Comparison of ENCODE assay signal across 20 mouse cellular contexts in genomic region chr11:80507791-80508190, GRCm38 (mm10). TPM values are rescaled to one million over a fixed set of nuclear protein-coding genes. Genes with fewer than 3 reads are reported as not detected.
A peak's percentile ranks its signal among the peaks of the same experiment; 100 is the strongest.
DNase-seq lines count a peak whose midpoint lies in the region; ATAC-seq and TF ChIP-seq lines count a peak whose summit lies in the region.
"Had no signal": no experiment of that assay in that cellular context is flagged by ENCODE, and none has a peak within 500 bp of the region (broad histone marks: within the 10 kb centered on the region; RNA-seq: fewer than 3 reads in every experiment).

No protein-coding gene starts in this region.

- no peak overlapping the region for H3K4me3 ChIP-seq in forebrain, embryonic 15.5 days
- H3K4me3 ChIP-seq in forebrain, embryonic 11.5 days (ENCODE audit: low read depth, low read length), result no peak overlapping the region
- H3K4me3 ChIP-seq in liver, postnatal 0 days (ENCODE audit: low read depth, low read length), result no peak overlapping the region
- no peak overlapping the region for H3K4me3 ChIP-seq in liver, embryonic 11.5 days (ENCODE audit: low read depth, low read length)
- H3K4me3 ChIP-seq: intestine, embryonic 15.5 days; limb, embryonic 12.5 days; midbrain, embryonic 15.5 days had no signal

- no peak for TF ChIP-seq EP300 in liver, postnatal 0 days (IDR thresholded peaks at IDR 0.05; ENCODE audit: low read depth)

- peak overlapping the region; percentile 35; the same call in 1 of the 2 replicates for H3K27ac ChIP-seq in forebrain, embryonic 15.5 days (replicated peaks)
- H3K27ac ChIP-seq in forebrain, embryonic 11.5 days (ENCODE audit: low read depth, low read length), result no peak overlapping the region
- peak overlapping the region; percentile 75 for H3K27ac ChIP-seq in liver, postnatal 0 days (ENCODE audit: low read depth)
- H3K27ac ChIP-seq in liver, embryonic 11.5 days (ENCODE audit: low read depth, low read length), result no peak overlapping the region
- H3K27ac ChIP-seq: intestine, embryonic 15.5 days; limb, embryonic 12.5 days; liver, embryonic 14.5 days had no signal

- no peak for DNase-seq in forebrain, embryonic 11.5 days (ENCODE audit: low spot score)
- DNase-seq in liver, postnatal 0 days, result no peak
- no peak for DNase-seq in liver, embryonic 11.5 days (ENCODE audit: low spot score)
- DNase-seq in CD4-positive helper T cell, adult 2 months (ENCODE audit: low read depth, low spot score), result peak; percentile 61
- peak; percentile 45 to 47 for DNase-seq in natural killer cell, adult 2 months (ENCODE audit: low spot score in 2 of 2)
- no peak for DNase-seq in cerebellum, adult 8-10 months
- DNase-seq: adrenal gland, postnatal 10 days; cerebellum, postnatal 10 days; kidney, postnatal 36 days; retina, postnatal 1 day; right cerebral cortex, postnatal 4 days had no signal

- H3K27me3 ChIP-seq in forebrain, embryonic 15.5 days, result no peaks in the 10 kb centered on the region
- no peaks in the 10 kb centered on the region for H3K27me3 ChIP-seq in forebrain, embryonic 11.5 days (ENCODE audit: control insufficient read depth, insufficient read depth, low read length)
- H3K27me3 ChIP-seq in liver, postnatal 0 days (ENCODE audit: insufficient read depth, low read length), result no peaks in the 10 kb centered on the region
- no peaks in the 10 kb centered on the region for H3K27me3 ChIP-seq in liver, embryonic 11.5 days (replicated peaks; ENCODE audit: control insufficient read depth, insufficient read depth, low read length)
- H3K27me3 ChIP-seq: heart, embryonic 13.5 days; intestine, embryonic 15.5 days; midbrain, embryonic 15.5 days; Patski had no signal

- H3K9ac ChIP-seq in forebrain, embryonic 15.5 days (replicated peaks), result no peak overlapping the region
- H3K9ac ChIP-seq in forebrain, embryonic 11.5 days (ENCODE audit: low read length), result no peak overlapping the region
- H3K9ac ChIP-seq in liver, postnatal 0 days (replicated peaks), result no peak overlapping the region
- no peak overlapping the region for H3K9ac ChIP-seq in liver, embryonic 11.5 days (ENCODE audit: low read depth, low read length)
- H3K9ac ChIP-seq: intestine, embryonic 15.5 days; limb, embryonic 12.5 days; liver, embryonic 14.5 days; midbrain, embryonic 15.5 days had no signal

- H3K4me1 ChIP-seq in forebrain, embryonic 15.5 days, result peaks cover 54% of the 10 kb centered on the region
- peaks cover 25% of the 10 kb centered on the region for H3K4me1 ChIP-seq in forebrain, embryonic 11.5 days (replicated peaks; ENCODE audit: control insufficient read depth, insufficient read depth, low read length)
- H3K4me1 ChIP-seq in liver, postnatal 0 days (ENCODE audit: insufficient read depth), result peaks cover 15% of the 10 kb centered on the region
- peaks cover 9% of the 10 kb centered on the region for H3K4me1 ChIP-seq in liver, embryonic 11.5 days (replicated peaks; ENCODE audit: control insufficient read depth, insufficient read depth, low read length)
- H3K4me1 ChIP-seq: intestine, embryonic 15.5 days had no signal

- no peak for ATAC-seq in forebrain, embryonic 15.5 days (replicated peaks)
- ATAC-seq in forebrain, embryonic 11.5 days (replicated peaks; ENCODE audit: low FRiP score), result no peak
- no peak for ATAC-seq in liver, postnatal 0 days
- no peak for ATAC-seq in liver, embryonic 11.5 days (replicated peaks; ENCODE audit: low FRiP score)
- ATAC-seq: intestine, embryonic 15.5 days; lung, postnatal 0 days; midbrain, embryonic 15.5 days; Patski had no signal

- H3K4me2 ChIP-seq in forebrain, embryonic 15.5 days (replicated peaks), result no peak overlapping the region
- no peak overlapping the region for H3K4me2 ChIP-seq in forebrain, embryonic 11.5 days (ENCODE audit: low read depth, low read length, severe bottlenecking)
- H3K4me2 ChIP-seq in liver, postnatal 0 days (ENCODE audit: low read depth, low read length), result 0 out of 2 replicates have a peak overlapping the region, but pooled peaks have one; percentile 27
- H3K4me2 ChIP-seq in liver, embryonic 11.5 days, result no peak overlapping the region
- H3K4me2 ChIP-seq: hindbrain, embryonic 14.5 days; intestine, embryonic 15.5 days; limb, embryonic 12.5 days; midbrain, embryonic 15.5 days had no signal

- H3K36me3 ChIP-seq in forebrain, embryonic 15.5 days, result no peaks in the 10 kb centered on the region
- H3K36me3 ChIP-seq in forebrain, embryonic 11.5 days (ENCODE audit: control insufficient read depth, insufficient read depth, low read length), result no peaks in the 10 kb centered on the region
- H3K36me3 ChIP-seq in liver, postnatal 0 days (replicated peaks; ENCODE audit: insufficient read depth, low read length), result no peaks in the 10 kb centered on the region
- H3K36me3 ChIP-seq in liver, embryonic 11.5 days (ENCODE audit: control insufficient read depth, insufficient read depth, low read length), result no peaks in the 10 kb centered on the region
- H3K36me3 ChIP-seq: heart, embryonic 13.5 days; limb, embryonic 12.5 days; midbrain, embryonic 15.5 days had no signal

- H3K9me3 ChIP-seq in forebrain, embryonic 15.5 days, result no peaks in the 10 kb centered on the region
- no peaks in the 10 kb centered on the region for H3K9me3 ChIP-seq in forebrain, embryonic 11.5 days (ENCODE audit: control insufficient read depth, low read length)
- no peaks in the 10 kb centered on the region for H3K9me3 ChIP-seq in liver, postnatal 0 days (ENCODE audit: low read length)
- no peaks in the 10 kb centered on the region for H3K9me3 ChIP-seq in liver, embryonic 11.5 days (ENCODE audit: control insufficient read depth, low read length)
- H3K9me3 ChIP-seq: heart, embryonic 13.5 days; intestine, embryonic 15.5 days; limb, embryonic 12.5 days; midbrain, embryonic 15.5 days had no signal

- 82% methylated on average over 6 of the region's 6 CpGs for WGBS in forebrain, embryonic 15.5 days
- WGBS in forebrain, embryonic 11.5 days, result 87% methylated on average over 6 of the region's 6 CpGs
- 69% methylated on average over 6 of the region's 6 CpGs for WGBS in liver, postnatal 0 days (ENCODE audit: insufficient replicate concordance)
- WGBS in liver, embryonic 11.5 days, result 77% methylated on average over 6 of the region's 6 CpGs

- TF ChIP-seq CTCF in liver, postnatal 0 days (IDR thresholded peaks at IDR 0.05; ENCODE audit: low read depth), result no peak

RNA-seq across cellular contexts. Expression of gene Cdk5r1, which starts 31.0 kb away (rescaled TPM):
- polyA plus RNA-seq in forebrain, embryonic 15.5 days (2015; fragmentation: Nextera tagmentation; extraction: Ambion mirVana), result 105 and 120 TPM in 2 replicates
- 15.7 and 18.4 TPM in 2 replicates for polyA plus RNA-seq in forebrain, embryonic 11.5 days (2014; fragmentation: Nextera tagmentation; extraction: Ambion mirVana)
- 0.18 and 0.28 TPM in 2 replicates for polyA plus RNA-seq in liver, postnatal 0 days (2015; fragmentation: Nextera tagmentation; extraction: Ambion mirVana)
- 0.68 and 0.77 TPM in 2 replicates for polyA plus RNA-seq in liver, embryonic 11.5 days (2014; fragmentation: Nextera tagmentation; extraction: Ambion mirVana)

Comparison
In these comparisons a context has a peak if more than half of its experiments do, and no peak if none do; other contexts are left out.
1. H3K27ac ChIP-seq: peak in forebrain, embryonic 15.5 days (single experiment) and liver, postnatal 0 days (single experiment); none in forebrain, embryonic 11.5 days (single experiment) and liver, embryonic 11.5 days (single experiment).
2. DNase-seq: peak in CD4-positive helper T cell, adult 2 months (single experiment) and natural killer cell, adult 2 months (2 of 2); none in forebrain, embryonic 11.5 days (single experiment), liver, postnatal 0 days (single experiment), liver, embryonic 11.5 days (single experiment) and cerebellum, adult 8-10 months (single experiment).